ENCODE assay signal across 11 mouse cellular contexts in genomic region chr8:122938170-122938569, GRCm38 (mm10).
A peak's percentile ranks its signal among the peaks of the same experiment; 100 is the strongest.
DNase-seq lines count a peak whose midpoint lies in the region; ATAC-seq and TF ChIP-seq lines count a peak whose summit lies in the region.
"Had no signal": no experiment of that assay in that cellular context is flagged by ENCODE, and none has a peak within 500 bp of the region (broad histone marks: within the 10 kb centered on the region; RNA-seq: fewer than 3 reads in every experiment).

No protein-coding gene starts in this region.

- no peak for ATAC-seq in lung, postnatal 0 days
- no peak for ATAC-seq in embryonic facial prominence, embryonic 12.5 days (ENCODE audit: insufficient number of reproducible peaks, insufficient read depth, low FRiP score, low TSS enrichment)

- H3K9me3 ChIP-seq in lung, postnatal 0 days (ENCODE audit: low read length), result no peaks in the 10 kb centered on the region
- no peaks in the 10 kb centered on the region for H3K9me3 ChIP-seq in embryonic facial prominence, embryonic 12.5 days
- H3K9me3 ChIP-seq: G1E; limb, embryonic 12.5 days had no signal

- whole genome bisulfite sequencing in lung, postnatal 0 days, result 80% methylated on average over 3 of the region's 3 CpGs
- WGBS in embryonic facial prominence, embryonic 12.5 days, result 58% methylated on average over 3 of the region's 3 CpGs
- WGBS in macrophage (ENCODE audit: missing documents), result 80% methylated on average over 3 of the region's 3 CpGs

- peaks cover 95% of the 10 kb centered on the region for H3K79me2 ChIP-seq in macrophage (ENCODE audit: inconsistent target)

- DNase-seq in lung, postnatal 0 days (ENCODE audit: low spot score), result no peak
- DNase-seq in lung, postnatal 36 days, result no peak
- peak; percentile 56 for DNase-seq in cerebellum, adult 11-12 months
- no peak for DNase-seq in heart, postnatal 25 days (ENCODE audit: low spot score)
- no peak for DNase-seq in testis, postnatal 14 days (ENCODE audit: low spot score)
- DNase-seq: right cerebral cortex, postnatal 4 days had no signal

- H3K27me3 ChIP-seq in lung, postnatal 0 days (replicated peaks; ENCODE audit: insufficient read depth, low read length), result no peaks in the 10 kb centered on the region
- no peaks in the 10 kb centered on the region for H3K27me3 ChIP-seq in embryonic facial prominence, embryonic 12.5 days
- H3K27me3 ChIP-seq: limb, embryonic 12.5 days had no signal

- H3K4me3 ChIP-seq in lung, postnatal 0 days (ENCODE audit: low read depth, low read length), result no peak overlapping the region
- no peak overlapping the region for H3K4me3 ChIP-seq in embryonic facial prominence, embryonic 12.5 days
- H3K4me3 ChIP-seq in macrophage (ENCODE audit: inconsistent target), result no peak overlapping the region
- H3K4me3 ChIP-seq: limb, embryonic 12.5 days had no signal

- 0 out of 2 replicates have a peak overlapping the region, but pooled peaks have one; percentile 1 for H3K27ac ChIP-seq in lung, postnatal 0 days (ENCODE audit: low read length)
- H3K27ac ChIP-seq in embryonic facial prominence, embryonic 12.5 days, result 0 out of 2 replicates have a peak overlapping the region, but pooled peaks have one; percentile 12
- peak overlapping the region; percentile 28 for H3K27ac ChIP-seq in macrophage
- H3K27ac ChIP-seq: limb, embryonic 12.5 days had no signal

- no peak for TF ChIP-seq EP300 in lung, postnatal 0 days (IDR thresholded peaks at IDR 0.05)

- intact Hi-C loops in heart, postnatal 25 days (cut with DNase I), result loop anchor here (5.0 kb wide), 1 partner anchor 54 kb away; no protein-coding TSS in a partner anchor

- H3K4me2 ChIP-seq in lung, postnatal 0 days (replicated peaks; ENCODE audit: low read depth, low read length), result no peak overlapping the region
- no peak overlapping the region for H3K4me2 ChIP-seq in embryonic facial prominence, embryonic 12.5 days (replicated peaks)
- H3K4me2 ChIP-seq: heart, embryonic 11.5 days; limb, embryonic 12.5 days had no signal

- no peak overlapping the region for H3K9ac ChIP-seq in lung, postnatal 0 days (replicated peaks; ENCODE audit: low read depth)
- no peak overlapping the region for H3K9ac ChIP-seq in embryonic facial prominence, embryonic 12.5 days
- H3K9ac ChIP-seq: limb, embryonic 12.5 days had no signal

- no peaks in the 10 kb centered on the region for H3K36me3 ChIP-seq in lung, postnatal 0 days (ENCODE audit: insufficient read depth, low read length)
- H3K36me3 ChIP-seq in embryonic facial prominence, embryonic 12.5 days, result no peaks in the 10 kb centered on the region
- H3K36me3 ChIP-seq in macrophage (ENCODE audit: inconsistent target), result no peaks in the 10 kb centered on the region

- peaks cover 16% of the 10 kb centered on the region; the same call in 1 of the 2 replicates for H3K4me1 ChIP-seq in lung, postnatal 0 days (ENCODE audit: insufficient read depth, low read depth, low read length)
- peaks cover 16% of the 10 kb centered on the region for H3K4me1 ChIP-seq in embryonic facial prominence, embryonic 12.5 days

- no peak for TF ChIP-seq CTCF in lung, postnatal 0 days (IDR thresholded peaks at IDR 0.05)
